Mouse (Mus musculus): ENCODE data around the gene Ick.
A peak's percentile ranks its signal among the peaks of the same experiment; 100 is the strongest.

The Ick gene

DNA sequence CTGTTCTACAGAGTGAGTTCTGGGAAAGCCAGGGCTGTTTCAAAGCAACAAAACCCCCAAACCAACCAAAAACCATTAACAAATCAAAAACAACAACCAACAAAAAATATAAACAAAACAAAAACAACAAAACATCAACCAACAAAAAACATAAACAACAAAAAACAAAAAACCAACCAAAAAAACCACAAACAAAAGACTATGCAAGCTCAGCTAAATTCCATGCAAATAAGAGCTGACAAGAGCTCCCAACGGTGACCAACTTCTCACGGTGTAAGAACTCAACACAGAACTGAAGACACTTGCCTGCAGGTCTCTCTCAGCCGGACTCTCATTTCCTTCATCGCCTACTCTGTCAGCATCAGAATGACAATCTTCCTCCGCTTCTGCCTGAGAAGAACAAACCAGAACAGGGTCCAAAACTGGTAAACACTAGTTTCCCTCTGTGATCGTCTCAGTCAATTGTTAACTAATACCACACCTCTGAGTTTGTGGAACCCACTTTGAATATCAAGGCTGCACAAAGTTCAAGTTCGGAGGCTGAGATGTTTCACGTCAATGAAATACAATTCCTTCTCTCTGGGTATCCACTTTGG lies 4.9 kb upstream of the Ick start:
- no peak for DNase-seq (ENCODE audit: extremely low read depth, insufficient read length, low spot score)

DNA sequence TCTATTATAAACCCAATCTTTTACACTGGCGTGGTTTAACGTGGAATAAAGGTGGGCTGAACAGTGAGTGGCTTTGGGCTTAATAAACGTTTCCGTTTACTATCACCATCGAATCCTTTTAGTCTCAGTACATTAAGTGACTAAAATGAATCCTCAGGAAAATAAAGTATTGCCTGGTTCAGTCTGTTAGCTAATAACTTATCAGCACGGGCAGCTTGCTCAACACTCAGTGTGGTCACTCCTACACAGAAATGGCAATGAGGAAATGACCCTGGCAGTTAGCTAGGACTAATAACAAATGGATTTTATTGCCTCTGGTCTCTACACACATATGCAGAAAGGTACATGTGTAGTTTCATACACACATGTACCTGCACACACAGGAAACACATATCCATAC lies 4.0 kb upstream of the Ick start:
- DNase-seq (ENCODE audit: extremely low read depth, insufficient read length, low spot score) = no peak

DNA sequence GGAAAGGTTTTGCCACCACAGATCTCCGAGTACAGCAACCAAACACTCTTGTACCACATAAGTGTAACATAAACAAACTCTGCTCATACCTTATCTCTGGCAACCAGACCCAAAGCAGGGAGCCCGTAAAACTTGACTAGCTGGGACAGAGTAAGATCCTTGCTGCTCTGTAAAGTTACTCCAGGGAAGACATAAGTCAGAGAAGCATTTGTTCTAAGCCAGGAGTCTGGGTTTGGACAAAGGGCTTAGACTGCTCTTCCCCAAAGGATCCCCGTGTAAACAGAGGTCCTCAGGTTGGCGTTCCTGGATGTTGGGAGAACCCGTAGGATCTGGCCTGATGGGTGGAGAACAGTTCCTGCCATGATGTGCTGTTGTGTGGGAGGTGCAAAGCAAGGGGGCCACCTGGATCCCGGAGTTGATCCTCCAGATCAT lies 3.5 kb upstream of the Ick start:
- DNase-seq (ENCODE audit: extremely low read depth, insufficient read length, low spot score) = no peak

DNA sequence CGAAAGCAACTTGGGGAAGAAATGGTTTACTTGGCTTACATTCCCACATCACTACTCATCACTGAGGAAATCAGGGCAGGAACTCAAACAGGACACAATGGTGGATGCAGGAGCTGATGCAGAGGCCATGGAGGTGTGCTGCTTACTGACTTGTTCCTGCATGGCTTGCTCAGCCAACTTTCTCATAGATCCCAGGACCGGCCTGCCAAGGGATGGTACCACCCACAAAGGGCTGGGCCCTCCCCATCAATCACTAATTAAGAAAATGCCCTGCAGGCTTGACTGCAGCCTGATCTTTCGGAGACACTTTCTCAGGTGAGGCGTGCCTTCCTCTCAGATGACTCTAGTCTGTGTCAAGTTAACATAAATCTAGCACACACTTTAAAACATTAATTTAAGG lies 2.2 kb upstream of the Ick start:
- DNase-seq (ENCODE audit: extremely low read depth, insufficient read length, low spot score) = no peak

DNA sequence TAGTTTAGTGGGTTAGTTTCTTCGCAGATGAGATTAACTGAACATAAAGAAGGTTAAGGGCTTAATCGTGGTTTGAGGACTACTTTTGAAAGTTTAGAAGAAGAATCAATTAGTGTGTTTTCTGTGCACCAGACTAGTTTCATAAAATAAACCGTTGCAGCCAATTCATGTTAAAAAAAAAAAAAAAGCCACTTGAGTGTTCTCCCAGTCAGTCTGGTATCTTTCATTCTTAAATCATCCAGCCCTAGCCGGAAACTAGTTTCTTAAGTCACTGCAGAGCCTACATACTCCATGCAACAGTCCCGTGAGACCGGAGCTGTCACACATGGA lies 1.4 kb upstream of the Ick start:
- DNase-seq (ENCODE audit: extremely low read depth, insufficient read length, low spot score) = no peak

DNA sequence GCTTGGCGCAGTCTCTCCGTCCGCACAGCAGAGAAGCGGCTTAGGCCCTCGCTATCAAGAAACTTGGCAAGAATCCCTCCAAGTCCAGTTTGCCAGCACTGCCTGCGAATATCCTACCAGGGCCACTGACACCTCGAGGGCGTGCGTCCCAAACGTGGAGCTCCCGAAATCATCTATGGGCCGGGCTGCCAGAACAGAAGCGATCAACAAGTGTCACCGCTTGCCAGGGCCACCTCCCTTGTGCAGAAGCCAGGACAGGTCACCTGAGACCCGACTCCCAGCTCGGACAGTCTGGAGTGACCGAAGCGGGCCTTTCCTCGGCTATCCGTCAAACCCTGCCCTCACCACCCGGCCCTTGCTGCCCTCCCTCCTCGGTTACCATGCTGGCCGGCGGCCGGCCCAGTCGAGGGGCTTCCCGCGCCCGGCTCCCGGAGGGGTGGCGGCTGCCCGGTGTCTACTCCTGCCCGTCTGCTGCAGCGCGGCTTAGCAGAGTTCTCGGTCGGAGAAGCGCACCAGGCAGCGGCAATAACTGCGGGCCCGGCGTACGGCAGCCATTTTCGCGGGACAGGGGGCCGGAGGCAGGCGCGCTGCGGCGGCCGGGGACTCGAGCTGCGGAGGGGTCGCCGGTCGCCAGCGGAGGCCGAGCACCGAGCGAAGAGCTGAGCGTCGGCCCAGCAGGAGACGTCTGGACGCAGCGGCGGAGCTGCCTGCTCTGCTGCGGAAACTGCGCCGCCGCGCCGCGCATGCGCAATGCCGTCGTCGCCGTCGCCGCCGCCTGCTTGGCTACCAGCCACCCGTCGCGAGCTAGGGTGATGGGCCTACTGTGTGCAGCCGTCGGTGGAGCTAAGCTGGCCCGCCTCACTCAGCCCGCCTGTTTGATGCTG lies 838 bp upstream of the Ick start:
- DNase-seq (ENCODE audit: extremely low read depth, insufficient read length, low spot score) = peak; percentile 89

DNA sequence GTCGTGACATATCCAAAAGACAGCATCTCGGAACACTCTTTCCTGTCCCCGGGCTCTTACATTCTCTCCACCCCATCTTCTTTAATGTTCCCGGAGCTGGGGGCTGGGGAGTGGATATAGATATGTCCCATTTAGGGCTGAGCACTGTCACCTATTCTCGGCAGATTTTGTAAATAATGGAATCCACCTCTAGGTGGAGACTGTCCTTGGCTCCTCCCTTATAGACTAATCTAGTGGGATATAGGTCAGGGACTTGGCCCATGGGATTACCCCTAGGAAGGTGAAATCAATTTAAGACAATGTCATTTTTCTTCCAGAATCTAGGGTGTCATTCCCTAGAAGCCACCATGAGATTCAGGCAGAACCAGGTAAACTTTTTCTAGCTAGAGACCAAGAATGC lies 664 bp downstream of the Ick start:
- DNase-seq (ENCODE audit: extremely low read depth, insufficient read length, low spot score) = no peak

DNA sequence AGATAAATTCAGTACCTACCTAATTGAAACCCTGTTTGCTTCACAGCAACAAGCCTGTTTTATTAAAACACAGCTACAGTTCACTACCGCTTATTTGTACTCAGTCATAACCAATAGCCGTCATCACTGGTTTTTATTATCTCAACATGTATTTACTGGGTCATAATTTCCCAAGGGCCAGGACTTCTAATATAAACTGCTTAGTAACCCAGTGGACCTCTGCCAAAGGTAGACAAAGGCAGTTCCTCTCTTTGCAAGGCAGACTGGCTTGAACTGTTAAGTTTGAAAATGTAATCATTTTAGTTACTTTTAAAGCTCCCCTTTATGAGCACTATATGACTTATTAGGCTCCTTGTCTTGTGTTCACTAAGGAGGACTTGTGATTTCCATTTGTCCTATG lies 2.5 kb downstream of the Ick start:
- DNase-seq (ENCODE audit: extremely low read depth, insufficient read length, low spot score) = no peak

DNA sequence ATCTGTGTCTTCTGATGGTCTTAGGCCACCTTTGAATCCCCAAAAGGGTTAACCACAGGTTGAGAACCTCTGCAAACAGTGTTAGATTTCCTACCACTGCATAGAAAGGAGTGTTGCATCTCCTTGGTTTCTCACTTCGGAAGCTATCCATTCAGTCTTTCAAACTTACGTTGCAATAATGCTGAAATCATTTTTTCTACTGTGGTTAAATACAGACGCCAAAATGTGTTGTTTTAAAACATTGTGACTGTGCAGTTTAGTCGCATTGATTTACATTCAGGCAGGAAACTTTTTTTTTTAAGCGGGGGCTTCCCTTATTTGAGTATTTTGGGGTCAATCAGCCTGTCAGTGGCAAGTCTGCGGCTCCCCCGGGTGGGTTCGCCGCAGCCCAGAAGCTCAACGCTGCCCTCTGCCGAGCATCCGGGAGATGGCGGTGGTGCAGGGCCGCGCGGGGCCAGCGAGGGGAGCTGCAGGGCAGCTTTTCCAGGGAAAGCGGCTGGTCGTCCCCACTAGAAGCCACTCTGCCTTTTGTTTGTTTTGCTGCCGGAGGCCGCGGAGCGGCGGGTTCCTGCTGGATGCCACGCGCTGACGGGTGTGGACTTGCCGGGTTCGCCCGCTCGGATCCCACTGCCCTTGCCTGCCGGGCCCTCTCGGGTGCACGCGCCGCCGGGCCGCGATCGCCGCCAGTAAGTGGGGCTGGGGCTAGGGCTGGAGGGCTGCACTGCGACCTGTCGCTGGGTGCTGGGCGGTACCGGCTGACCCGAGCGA lies 4.0 kb downstream of the Ick start:
- DNase-seq (ENCODE audit: extremely low read depth, insufficient read length, low spot score) = peak; percentile 92

DNA sequence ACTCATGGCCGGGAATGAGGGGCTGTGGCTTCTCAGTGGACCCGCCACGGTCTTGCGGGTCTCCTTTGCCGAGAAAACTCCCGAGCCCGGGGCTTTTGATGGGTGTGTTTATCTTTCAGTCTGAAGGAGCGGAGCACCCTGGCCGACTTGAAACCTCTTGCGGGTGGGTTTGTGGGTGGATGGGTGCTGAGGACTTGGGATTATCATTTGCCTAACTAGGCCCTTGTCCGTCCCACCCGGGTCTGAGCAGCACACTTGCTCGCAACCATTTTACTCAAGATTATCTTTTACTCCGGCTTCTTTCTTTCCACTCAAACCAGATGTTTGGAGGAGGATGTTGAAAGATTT lies 4.5 kb downstream of the Ick start:
- no peak for DNase-seq (ENCODE audit: extremely low read depth, insufficient read length, low spot score)

DNA sequence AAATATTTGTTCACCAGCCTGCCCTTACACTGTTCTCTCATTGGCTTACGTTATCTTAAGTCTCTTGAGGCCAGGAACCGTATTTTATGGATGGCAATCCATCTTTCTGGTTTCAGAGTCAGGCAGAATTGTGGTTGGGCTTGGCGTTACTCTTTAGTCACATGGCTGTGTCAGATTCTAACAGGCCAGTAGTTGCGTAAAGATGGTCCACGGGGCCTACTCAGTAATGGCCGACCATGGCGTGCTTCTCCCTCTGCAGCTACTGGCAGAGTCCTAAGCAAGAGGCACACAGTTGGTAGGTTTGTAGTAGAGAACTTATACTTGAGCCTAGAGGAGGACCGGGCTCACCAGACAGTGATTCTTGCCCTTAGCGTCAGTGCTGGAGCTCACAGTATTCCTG lies 6.8 kb downstream of the Ick start:
- no peak for DNase-seq (ENCODE audit: extremely low read depth, insufficient read length, low spot score)

DNA sequence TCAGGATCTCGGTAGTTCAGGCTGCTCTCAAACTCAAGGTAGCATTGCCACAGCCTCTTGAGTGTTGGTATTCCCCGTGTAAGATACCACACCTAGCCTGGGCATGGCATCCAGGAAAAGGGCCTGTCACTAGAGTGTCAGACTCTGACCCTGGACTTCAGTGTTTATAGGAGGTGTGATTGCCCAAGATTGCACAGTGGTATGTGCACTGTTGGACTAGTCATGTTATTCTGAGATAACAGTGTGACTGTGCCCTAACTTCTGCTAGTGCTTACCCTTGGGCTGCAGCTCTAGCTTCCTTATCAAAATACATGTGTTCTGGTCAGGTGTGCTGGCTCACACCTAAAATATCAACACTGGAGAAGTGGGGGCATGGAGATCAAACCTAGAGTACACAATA lies 8.7 kb downstream of the Ick start:
- no peak for DNase-seq (ENCODE audit: extremely low read depth, insufficient read length, low spot score)

DNA sequence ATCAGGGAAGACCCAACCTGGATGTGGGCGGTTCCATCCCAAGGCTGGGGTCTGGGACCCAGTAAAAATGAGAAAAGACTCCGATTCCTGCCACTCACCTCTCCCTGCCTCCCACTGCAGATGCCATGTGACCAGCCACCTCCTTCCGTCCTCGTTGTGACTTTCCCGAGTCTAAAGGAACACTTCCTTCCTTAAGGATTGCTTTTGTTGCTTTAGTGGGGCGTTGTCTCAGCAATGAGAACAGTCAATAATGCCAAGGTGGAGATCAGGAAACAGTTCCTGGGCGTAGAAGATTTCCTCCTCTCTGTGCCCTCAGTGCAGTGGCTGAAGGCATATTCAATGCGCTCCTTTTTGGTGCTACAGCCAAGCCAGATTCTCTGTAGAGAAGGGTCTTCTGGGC lies 12.4 kb downstream of the Ick start:
- no peak for DNase-seq (ENCODE audit: extremely low read depth, insufficient read length, low spot score)

DNA sequence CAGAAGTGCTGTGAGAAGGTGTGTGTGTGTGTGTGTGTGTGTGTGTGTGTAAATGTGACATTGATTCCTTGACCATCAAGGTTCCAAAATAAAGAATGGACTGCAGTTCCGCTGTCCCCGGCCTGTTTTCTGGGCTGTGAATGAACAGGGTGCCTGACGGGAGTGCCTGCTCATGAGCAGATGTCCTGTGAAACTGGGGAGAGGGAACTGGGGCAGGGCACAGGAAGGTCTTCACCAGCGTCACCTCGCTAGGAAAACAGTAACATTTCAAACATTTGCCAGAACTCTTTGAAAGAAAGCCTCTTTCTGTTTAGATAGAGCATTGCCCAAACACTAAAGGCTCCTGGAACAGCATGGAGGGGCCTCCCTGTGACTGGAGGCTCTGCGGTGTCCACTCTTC lies 13.0 kb downstream of the Ick start:
- DNase-seq (ENCODE audit: extremely low read depth, insufficient read length, low spot score) = no peak

DNA sequence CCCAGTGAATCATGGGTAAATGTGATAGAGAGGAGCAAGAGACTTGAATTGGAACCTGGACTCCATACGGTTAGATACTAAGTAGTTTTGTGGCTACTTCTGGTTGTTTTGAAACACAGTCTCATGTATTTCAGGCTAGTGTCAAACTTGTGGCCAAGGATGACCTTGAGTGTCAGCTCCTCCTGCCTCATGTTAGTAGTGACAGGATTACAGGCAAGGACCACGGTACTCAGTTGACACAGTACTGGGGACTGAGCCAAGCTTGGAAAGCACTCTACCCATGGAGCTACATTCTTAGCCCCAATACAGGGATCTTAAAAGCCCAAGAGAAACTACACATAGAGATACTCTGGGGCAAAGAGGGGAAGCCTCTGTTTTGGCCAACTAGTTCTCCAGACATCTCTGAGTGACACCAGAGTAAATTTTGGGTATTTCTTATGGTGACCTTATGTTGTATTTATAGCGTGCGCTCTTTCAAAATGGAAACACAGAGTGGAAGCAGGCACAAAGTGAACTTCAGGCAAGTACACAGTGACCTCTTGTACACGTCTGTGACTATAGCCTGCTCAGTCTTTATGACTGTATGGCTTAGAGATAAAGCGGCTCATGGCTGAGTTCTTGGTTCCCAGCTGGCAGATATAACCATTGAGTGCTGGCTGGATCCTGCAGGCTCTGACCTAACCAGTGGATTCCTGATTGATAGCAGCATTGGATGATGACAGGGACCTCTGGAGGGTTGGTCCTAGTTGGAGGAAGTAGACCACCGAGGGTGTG lies 14.1 kb downstream of the Ick start:
- DNase-seq (ENCODE audit: extremely low read depth, insufficient read length, low spot score) = no peak

DNA sequence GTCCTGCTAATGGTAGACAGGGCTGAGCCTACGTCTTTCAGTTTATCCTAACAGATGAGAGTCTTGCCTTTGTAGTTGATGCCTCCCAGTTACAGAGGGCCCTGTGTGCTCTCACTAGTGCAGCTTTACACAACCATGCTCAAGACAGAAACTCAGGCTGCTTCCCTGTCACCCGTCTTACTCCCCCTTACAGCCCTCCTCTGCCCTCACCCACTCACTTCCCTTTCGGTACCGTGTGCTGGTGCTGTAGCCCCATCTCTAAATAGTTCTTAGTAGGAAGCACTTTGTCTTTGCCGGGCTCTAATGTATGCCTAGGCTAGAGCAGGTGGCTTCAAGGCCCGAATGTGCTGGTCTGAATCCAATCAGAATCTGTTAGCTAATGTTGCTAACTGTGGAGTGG lies 15.3 kb downstream of the Ick start:
- DNase-seq (ENCODE audit: extremely low read depth, insufficient read length, low spot score) = no peak

DNA sequence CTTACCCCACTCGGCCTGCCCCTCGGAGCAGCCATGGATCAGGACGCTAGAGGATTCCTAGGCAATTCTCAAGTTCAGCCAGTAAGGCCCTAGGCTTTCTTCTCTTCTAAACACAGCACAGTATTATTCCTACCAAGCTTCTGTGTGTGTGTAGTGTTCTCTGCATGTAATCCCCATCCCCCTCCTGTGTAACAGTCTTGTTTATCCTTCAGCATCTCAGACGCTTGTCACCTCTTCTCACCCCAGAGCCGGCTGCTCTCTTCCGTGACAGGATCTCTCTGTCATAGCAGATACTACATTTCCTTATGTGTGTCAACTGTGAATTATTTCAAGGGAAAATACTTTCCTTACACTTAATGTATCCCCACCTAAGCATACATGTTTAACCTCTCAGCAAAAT lies 17.0 kb downstream of the Ick start:
- DNase-seq (ENCODE audit: extremely low read depth, insufficient read length, low spot score) = no peak

DNA sequence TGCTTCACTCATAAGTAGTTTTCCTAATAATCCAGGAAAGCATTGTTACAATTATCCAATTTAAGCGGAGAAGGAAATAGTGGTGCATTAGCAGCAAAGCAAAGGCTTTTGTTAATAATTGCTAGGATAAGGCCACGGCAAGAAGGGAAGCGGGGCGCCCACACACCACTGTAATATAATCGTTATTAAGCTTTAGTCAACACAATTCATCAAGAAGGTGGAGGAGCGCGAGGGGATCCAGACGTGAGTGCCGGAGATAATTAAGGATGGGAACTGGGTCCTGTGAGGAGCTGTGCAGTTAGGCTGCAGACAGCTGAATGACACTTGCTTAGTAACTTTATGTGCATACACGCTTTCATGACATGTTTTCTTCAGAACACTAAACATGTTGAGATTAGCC lies 17.7 kb downstream of the Ick start:
- DNase-seq (ENCODE audit: extremely low read depth, insufficient read length, low spot score) = no peak

DNA sequence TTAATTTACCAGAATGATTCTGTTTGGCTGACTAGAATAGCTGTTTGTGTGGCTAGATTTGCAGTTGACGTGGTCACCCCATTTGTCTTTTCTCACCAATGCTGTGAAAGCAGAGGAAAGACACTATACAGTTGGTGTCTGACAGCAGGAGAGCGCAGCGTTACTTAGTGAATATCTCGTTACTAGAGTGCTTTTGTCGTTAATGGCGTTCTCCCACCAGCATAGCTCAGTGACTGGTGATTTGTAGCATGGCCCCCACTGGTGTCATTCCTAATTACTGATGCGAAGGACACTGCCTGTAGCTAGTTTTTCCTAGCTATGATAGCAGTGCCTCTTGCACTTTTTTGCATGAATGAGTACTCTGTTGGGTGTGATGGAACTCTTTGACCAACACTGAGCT lies 26.7 kb downstream of the Ick start:
- no peak for DNase-seq (ENCODE audit: extremely low read depth, insufficient read length, low spot score)

DNA sequence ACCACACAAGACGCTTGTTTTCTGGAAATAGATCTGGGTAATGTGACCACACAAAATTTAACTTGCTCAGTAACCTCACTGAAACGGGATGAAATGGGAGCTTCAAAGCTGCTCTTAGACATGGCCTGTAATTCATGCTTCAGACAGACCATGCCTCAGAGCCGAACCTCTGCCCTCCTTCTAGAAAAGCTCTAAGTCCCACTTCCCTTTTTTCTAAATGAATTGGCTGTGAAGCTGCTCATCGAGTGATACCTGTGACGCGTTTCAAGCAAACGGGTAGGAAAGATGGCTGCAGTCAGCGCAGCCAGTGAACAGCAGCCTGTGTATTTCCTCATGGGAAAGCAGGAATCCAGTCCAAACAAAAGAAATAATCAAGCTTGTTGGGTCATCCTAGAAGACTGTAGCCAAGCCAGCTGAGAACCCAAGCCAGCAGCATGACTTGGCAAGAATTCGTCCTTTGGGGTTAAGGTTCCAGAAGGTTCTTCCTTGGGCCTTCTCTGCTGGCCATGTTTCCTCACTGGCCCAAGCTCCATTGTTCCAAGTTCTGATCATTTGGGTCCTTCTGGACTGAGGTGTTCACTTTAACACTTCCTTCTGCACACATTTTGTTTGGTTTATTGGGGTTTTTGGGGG lies 29.2 kb downstream of the Ick start:
- DNase-seq (ENCODE audit: extremely low read depth, insufficient read length, low spot score) = no peak

DNA sequence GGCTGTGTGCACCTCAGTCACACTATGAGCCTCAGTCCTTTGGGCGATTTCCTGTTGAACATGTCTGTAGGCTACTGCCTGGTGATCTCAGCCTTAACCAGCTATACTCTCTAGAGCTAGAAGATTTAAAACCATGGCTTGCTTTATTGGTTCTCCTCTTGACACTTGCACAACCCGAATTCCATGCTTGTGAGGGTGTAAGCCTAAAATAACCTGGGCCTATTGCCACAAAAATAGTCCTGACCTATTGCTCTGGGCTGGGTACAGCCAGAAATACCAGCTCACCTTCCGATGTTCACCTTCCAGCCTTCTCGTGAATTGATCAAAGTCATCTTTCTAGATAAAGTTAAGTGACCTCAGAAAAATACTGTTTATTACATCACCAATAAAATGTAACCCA lies 30.5 kb downstream of the Ick start:
- peak; percentile 23 for DNase-seq (ENCODE audit: extremely low read depth, insufficient read length, low spot score)

Data from 3134 (cell line).